Mouse (Mus musculus) gastrocnemius, adult 18-20 months (tissue): ENCODE measurements around the gene Ptchd1. TPM values are rescaled to one million over a fixed set of nuclear protein-coding genes. Genes with fewer than 3 reads are reported as not detected.

Source experiments
- DNase-seq: peaks from one replicate; pipeline ENCODE4 v3.0.0; 2021; ENCODE audit warnings: low spot score
- long read RNA-seq, 2 experiments: library from polyadenylated mRNA; stranded (forward); transcript quantifications; one replicate each; pipeline ENCODE4 v2.0.0; 2021
- total RNA-seq, 2 experiments: library from RNA; stranded (reverse); gene quantifications; 2 replicates each; pipeline ENCODE4 v1.2.3; 2021

Ptchd1 gene
- under 1 TPM in 1 of 2 experiments, not detected in 1; 0.26 TPM for total RNA-seq
- long read RNA-seq, experiment 1 = 0 reads
- long read RNA-seq, experiment 2 = 0 reads

DNA sequence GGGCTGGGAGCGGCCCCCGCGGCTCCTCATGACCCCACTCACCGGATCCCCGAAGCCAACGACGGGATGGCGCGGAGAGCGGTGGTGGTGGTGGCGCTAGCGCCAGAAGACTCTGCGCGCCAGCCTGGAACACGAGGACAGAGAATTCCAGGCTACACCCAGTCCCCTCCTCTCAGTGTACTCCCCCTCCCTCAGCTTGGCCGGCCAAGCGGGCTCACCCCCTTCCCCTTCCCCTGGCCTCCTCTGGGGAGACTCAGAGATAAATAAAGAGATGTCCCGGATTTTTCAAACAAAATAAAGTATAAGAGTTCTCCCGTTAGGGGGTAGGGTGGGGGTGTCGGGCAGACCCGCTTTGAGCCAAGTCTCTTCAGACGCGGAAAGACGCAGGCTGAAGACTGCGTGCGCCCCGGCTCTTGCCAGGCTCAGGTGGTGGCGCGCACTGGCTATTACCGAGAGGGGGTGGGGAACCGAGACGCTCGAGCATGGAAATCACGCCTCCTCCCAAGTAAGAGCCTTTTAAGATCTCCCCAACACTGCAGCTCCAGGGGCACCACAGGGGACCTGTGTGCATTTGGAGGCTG lies at the start of gene Ptchd1:
Gene Ptchd1, minus strand, starts transcription at position 114 of the 581 bp plus-strand sequence.
- no peak for DNase-seq

- DNase-seq = no peak
Observed at GRCm38 (mm10) chrX:155657971-155658370, 34.4 kb upstream of the Ptchd1 start.

DNA sequence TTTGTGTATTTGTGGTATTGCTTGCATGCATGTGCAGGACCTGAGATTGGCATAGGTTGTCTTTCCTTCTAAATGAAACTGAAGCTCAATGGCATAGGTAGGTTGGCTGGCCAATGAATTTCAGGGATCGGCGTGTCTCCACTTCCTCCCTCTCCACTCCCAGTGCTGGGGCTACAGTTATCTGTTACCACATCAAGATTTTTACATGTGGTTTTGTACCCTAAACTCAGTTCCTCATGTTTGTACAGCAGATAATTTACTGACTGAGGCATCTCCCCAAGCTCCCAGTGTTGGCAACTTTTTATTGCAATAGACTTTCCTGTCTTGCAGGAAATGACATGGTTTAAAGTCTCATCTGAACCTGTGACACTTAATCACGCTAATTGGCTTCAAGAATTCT lies 22.4 kb upstream of the Ptchd1 start:
- no peak for DNase-seq

- no peak for DNase-seq
Observed at GRCm38 (mm10) chrX:155643975-155644374, 20.4 kb upstream of the Ptchd1 start.

DNA sequence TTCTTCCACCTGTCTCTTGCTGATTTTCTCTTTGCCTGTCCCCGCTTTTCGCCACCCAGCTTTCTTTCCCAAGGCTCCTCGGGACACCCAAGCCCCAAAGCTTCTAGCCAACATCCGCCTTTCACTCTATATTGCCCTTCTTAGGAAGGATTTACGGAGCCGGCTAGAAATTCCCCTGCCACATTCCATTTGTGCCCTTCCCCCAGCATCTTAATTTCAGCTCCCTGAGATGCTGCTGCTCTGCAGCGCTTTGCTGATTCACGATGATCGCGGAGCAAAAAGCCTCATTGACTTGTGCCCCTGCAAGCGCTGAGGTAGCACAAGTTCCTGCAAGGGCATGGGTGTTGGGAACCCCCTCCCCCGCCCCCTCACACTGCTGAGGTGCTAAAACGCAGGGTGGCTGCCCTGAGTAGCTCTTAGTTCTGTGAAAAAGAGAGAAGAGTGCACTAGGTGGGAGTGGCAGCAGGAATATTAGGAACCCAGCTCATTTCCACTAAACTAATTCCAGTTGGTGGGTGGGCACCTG lies 2.1 kb upstream of the Ptchd1 start:
- DNase-seq = no peak

- no peak for DNase-seq
Observed at GRCm38 (mm10) chrX:155624895-155625294, 1.3 kb upstream of the Ptchd1 start.

- DNase-seq = no peak
Observed at GRCm38 (mm10) chrX:155624341-155624841, 777 bp upstream of the Ptchd1 start, which contains the start of gene Gm15155. TSS of gene Gm15155 (plus strand) at chrX:155624741.

DNA sequence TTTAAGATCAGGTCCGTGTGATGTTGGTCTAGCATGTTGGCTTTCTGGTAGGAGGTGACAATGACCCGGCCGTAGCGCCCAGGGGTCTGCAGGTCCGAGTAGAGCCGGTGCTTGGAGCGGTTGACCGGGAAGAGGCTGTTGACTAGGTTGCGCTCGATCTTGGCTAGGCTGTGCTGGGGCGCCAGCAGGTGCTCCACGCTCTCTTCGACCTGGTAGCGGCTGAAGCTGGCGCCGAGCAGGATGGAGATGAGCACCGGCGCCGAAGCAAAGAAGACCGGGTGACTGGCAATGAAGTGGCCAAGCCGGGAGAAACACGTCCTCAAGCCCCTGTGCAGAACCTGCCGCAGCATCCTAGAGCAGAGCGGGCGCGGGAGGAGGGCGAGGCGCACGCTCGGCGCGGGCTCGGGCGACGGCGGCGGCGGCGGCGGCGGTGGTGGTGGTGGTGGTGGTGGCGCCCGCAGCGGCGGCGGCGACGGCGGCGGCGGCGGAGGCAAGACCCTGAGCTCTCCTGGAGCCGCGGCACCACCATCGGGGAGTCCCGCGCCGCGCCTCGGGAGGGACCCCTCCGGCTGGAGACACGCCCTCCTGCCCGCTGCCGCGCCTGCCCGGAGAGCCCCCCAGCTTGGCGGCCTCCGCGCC lies 534 bp downstream of the Ptchd1 start:
- no peak for DNase-seq

DNA sequence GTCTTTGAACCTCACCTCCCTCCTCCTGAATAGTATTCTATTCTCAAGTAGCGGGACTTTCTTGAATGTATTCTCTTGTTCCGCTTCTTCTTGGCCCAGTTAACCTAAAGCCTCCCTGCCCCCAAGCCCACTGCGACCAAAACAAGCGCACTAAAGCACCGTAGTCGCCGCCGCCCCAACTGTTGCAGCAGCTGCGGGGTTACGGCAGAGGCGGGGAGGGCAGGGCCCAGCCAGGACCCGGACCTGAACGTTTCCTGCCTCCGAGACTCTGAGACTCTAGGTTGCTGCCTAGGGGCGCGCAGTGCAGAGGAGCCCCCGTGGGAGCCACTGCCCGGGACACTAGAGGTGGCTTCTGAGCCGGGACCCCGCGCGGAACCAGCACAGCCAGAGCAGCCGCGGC lies 1.1 kb downstream of the Ptchd1 start:
- DNase-seq = no peak

DNA sequence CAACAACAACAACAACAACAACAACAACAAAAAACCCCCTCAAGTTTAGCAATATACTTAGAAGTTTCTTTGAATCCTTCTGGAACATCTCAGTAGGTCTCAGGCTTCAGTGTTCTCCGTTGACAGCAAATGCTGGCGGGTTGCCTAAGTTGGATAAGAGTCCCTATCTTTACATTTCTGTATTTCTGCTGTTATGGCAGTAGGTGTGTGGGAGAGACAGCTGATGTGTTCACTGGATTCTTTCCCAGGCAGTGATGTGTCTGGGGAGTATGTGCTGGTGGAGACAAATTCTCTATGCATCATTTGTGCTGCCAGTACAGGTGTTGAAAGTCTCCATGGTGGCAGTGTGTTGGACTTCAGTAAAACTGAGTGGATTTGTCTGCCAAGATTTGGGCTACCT lies 22.4 kb downstream of the Ptchd1 start:
- no peak for DNase-seq

DNA sequence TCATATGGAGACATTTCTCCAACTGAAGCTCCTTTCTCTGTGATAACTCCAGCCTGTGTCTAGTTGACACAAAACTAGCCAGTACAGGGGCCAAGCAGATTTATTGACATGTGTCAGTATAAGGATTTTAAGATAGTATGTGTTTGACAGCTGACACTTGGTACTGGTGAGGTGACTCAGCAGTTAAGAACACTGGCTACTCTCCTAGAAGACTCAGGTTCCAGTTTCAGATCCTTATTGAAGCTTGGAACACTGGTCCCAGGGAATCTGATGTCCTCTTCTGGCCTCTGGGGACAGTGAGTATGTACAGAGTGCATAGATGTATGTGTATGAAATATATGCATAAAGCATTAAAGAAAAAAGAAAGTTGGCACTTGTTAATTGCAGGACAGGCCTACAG lies 27.2 kb downstream of the Ptchd1 start:
- no peak for DNase-seq

DNA sequence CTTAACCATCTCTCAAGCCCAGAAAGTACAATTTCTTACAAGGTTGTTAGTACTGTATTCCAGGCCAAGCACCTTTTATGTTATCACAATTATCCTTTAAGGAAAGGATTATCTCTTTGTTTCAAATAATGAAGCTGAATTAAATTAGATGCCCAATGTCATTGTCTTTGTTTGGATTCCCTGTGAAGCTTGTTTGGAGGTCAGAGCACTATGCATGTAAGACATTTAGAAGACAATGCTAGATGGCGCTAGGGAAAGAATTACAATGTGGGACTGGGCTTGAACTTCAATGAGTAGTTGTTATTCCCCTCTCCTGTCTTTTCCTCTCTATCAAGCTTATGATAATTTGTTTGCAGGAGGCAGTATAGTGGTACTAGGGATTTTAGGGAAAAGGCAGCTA lies 28.9 kb downstream of the Ptchd1 start:
- no peak for DNase-seq

DNA sequence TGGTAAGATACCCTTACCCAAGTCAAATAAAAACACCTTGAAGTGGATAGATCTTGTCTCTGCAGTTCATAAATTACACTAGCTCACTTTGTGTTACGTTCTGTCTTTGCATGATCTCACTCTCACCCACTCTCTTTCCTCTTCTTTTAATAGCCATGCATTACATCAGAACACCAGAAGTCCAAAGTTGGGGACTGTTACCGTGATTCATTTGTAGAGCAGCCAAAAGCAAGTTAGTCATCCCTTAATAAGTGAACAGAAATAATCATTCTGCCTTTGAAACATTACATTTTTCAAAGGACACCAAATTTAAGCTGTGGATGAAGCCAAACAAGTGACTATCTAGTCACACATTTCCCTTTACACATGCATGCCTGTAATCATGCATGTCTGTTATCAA lies 31.1 kb downstream of the Ptchd1 start:
- DNase-seq = no peak

GRCm38 (mm10) chrX:155591490-155591889 lies 32.1 kb downstream of the Ptchd1 start:
- DNase-seq = no peak

GRCm38 (mm10) chrX:155584586-155584985 lies 39.0 kb downstream of the Ptchd1 start:
- no peak for DNase-seq

DNA sequence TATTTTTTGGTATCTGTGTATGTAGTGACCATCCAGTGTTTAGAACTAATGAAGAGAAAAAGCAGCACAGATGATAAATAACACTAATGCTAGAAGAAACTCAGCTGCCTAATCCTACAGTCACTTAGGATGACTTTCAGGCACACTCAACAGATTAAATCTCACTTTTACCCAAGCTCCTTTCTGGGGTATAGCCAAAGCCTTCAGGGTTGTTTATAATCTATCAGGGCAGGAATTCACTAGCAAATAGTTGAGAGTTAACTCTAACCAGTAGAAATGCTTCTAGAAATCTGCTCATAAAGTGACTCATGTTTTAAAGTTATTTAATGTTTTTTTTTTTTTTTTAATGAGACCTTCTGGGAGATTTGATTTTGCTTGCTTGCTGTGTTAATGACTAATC lies 43.8 kb downstream of the Ptchd1 start:
- no peak for DNase-seq

DNA sequence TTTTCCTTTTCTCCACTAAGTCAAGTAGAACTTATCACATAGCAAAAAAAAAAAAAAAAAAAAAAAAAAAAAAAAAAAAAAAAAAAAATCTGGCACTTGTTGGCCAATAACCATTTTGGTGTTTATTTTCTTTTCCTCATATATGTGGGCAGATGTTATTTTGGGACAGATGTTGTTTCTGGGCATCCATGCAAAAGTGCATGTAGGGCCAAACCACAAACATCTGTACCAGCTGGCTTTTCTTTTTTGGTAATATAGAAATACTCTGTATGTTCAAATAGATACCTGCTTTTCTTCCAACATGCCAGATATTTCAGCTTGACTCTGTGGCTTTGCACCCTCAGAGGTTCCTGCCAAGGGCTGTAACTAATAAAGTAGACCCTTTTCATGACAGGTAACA lies 51.2 kb downstream of the Ptchd1 start:
- no peak for DNase-seq

- no peak for DNase-seq
Observed at GRCm38 (mm10) chrX:155543780-155544179, 79.8 kb downstream of the Ptchd1 start.

Other genes with a start within 250 kb of the Ptchd1 start
- not detected for gene Gm15155, start 927 bp upstream of the Ptchd1 start, total RNA-seq